Mouse (Mus musculus) lung, embryonic 15.5 days (tissue): ENCODE data around the gene Bora. TPM values are rescaled to one million over a fixed set of nuclear protein-coding genes. Genes with fewer than 3 reads are reported as not detected.

Source experiments
- polyA plus RNA-seq: library from polyadenylated mRNA; unstranded; fragments of >200 nt; fragmentation: Nextera tagmentation; extraction: Ambion mirVana; gene quantifications from 2 replicates; pipeline ENCODE4 v1.2.1, GENCODE M21; 2015

Gene Bora
- polyA plus RNA-seq, 1 experiment from 2014 or later, result 75.6 TPM

Other genes starting within 250 kb of the Bora start
- gene Rpl36a-ps1, start 51.9 kb upstream of the Bora start, polyA plus RNA-seq, result 1.4 and 1.7 TPM in 2 replicates
- gene Mzt1, start 88 bp upstream of the Bora start, polyA plus RNA-seq, result 72.2 and 76.4 TPM in 2 replicates
- gene Pibf1, start 53.2 kb downstream of the Bora start, polyA plus RNA-seq, result 14.0 and 19.5 TPM in 2 replicates
- 29.4 and 32.5 TPM in 2 replicates for gene Dis3, start 53.5 kb downstream of the Bora start, polyA plus RNA-seq